In genomic region chr13:91915192-91915581, GRCm38 (mm10) we compare ENCODE assay signal across 11 mouse cellular contexts. TPM values are rescaled to one million over a fixed set of nuclear protein-coding genes. Genes with fewer than 3 reads are reported as not detected.
A peak's percentile ranks its signal among the peaks of the same experiment; 100 is the strongest.
DNase-seq lines count a peak whose midpoint lies in the region; ATAC-seq and TF ChIP-seq lines count a peak whose summit lies in the region.
"Had no signal": no experiment of that assay in that cellular context is flagged by ENCODE, and none has a peak within 500 bp of the region (broad histone marks: within the 10 kb centered on the region; RNA-seq: fewer than 3 reads in every experiment).

No protein-coding gene starts in this region.

- no peak for TF ChIP-seq POLR2A in olfactory bulb, adult 2 months (IDR thresholded peaks at IDR 0.05; ENCODE audit: insufficient read depth, low read depth, low read length)

- H3K27ac ChIP-seq in neural tube, embryonic 12.5 days: no peak overlapping the region
- peak overlapping the region; percentile 12; the same call in 1 of the 2 replicates for H3K27ac ChIP-seq in forebrain, embryonic 13.5 days
- no peak overlapping the region for H3K27ac ChIP-seq in hindbrain, embryonic 14.5 days
- H3K27ac ChIP-seq in olfactory bulb, adult 2 months (ENCODE audit: insufficient read depth, low read depth, low read length): 0 out of 2 replicates have a peak overlapping the region, but pooled peaks have one; percentile 30
- H3K27ac ChIP-seq: embryonic facial prominence, embryonic 15.5 days; heart, embryonic 15.5 days; liver, embryonic 15.5 days had no signal

- no peaks in the 10 kb centered on the region for H3K27me3 ChIP-seq in neural tube, embryonic 12.5 days (replicated peaks)
- no peaks in the 10 kb centered on the region for H3K27me3 ChIP-seq in forebrain, embryonic 13.5 days
- no peaks in the 10 kb centered on the region for H3K27me3 ChIP-seq in hindbrain, embryonic 14.5 days (ENCODE audit: control insufficient read depth, insufficient read depth, low read length)
- H3K27me3 ChIP-seq: embryonic facial prominence, embryonic 15.5 days; heart, embryonic 15.5 days; liver, embryonic 15.5 days had no signal

- no peak for TF ChIP-seq CTCF in olfactory bulb, adult 2 months (IDR thresholded peaks at IDR 0.05; ENCODE audit: insufficient read depth, low read depth, low read length)

- no peaks in the 10 kb centered on the region for H3K36me3 ChIP-seq in neural tube, embryonic 12.5 days
- no peaks in the 10 kb centered on the region for H3K36me3 ChIP-seq in forebrain, embryonic 13.5 days (ENCODE audit: poor library complexity, severe bottlenecking)
- H3K36me3 ChIP-seq in hindbrain, embryonic 14.5 days (replicated peaks; ENCODE audit: control insufficient read depth, insufficient read depth): no peaks in the 10 kb centered on the region
- H3K36me3 ChIP-seq: embryonic facial prominence, embryonic 15.5 days; heart, embryonic 15.5 days; liver, embryonic 15.5 days had no signal

- ATAC-seq in neural tube, embryonic 12.5 days (ENCODE audit: low FRiP score, low read depth): peak; percentile 24; the same call in 1 of the 2 replicates
- no peak for ATAC-seq in forebrain, embryonic 13.5 days
- peak; percentile 18; the same call in 1 of the 2 replicates for ATAC-seq in hindbrain, embryonic 14.5 days (ENCODE audit: low FRiP score)

- intact Hi-C loops in left cerebral cortex, postnatal 25 days (cut with DNase I): no loop called here

- no peaks in the 10 kb centered on the region for H3K9me3 ChIP-seq in neural tube, embryonic 12.5 days
- no peaks in the 10 kb centered on the region for H3K9me3 ChIP-seq in forebrain, embryonic 13.5 days (replicated peaks)
- no peaks in the 10 kb centered on the region for H3K9me3 ChIP-seq in hindbrain, embryonic 14.5 days (ENCODE audit: control insufficient read depth, low read length)
- H3K9me3 ChIP-seq: embryonic facial prominence, embryonic 15.5 days; heart, embryonic 15.5 days; liver, embryonic 15.5 days had no signal

- 19% methylated on average over 4 of the region's 4 CpGs for WGBS in neural tube, embryonic 12.5 days
- WGBS in forebrain, embryonic 13.5 days: 22% methylated on average over 4 of the region's 4 CpGs
- 24% methylated on average over 4 of the region's 4 CpGs for WGBS in hindbrain, embryonic 14.5 days
- 35% methylated on average over 4 of the region's 4 CpGs for WGBS in olfactory bulb, adult 2 months

- H3K9ac ChIP-seq in neural tube, embryonic 12.5 days: no peak overlapping the region
- no peak overlapping the region for H3K9ac ChIP-seq in forebrain, embryonic 13.5 days
- 0 out of 2 replicates have a peak overlapping the region, but pooled peaks have one; percentile 29 for H3K9ac ChIP-seq in hindbrain, embryonic 14.5 days
- H3K9ac ChIP-seq: embryonic facial prominence, embryonic 15.5 days; heart, embryonic 15.5 days; liver, embryonic 15.5 days had no signal

- H3K4me2 ChIP-seq in neural tube, embryonic 12.5 days (replicated peaks): no peak overlapping the region
- H3K4me2 ChIP-seq in forebrain, embryonic 13.5 days: peak overlapping the region; percentile 40
- peak overlapping the region; percentile 21 for H3K4me2 ChIP-seq in hindbrain, embryonic 14.5 days (replicated peaks)
- H3K4me2 ChIP-seq: embryonic facial prominence, embryonic 15.5 days; heart, embryonic 15.5 days; liver, embryonic 15.5 days had no signal

- no peak overlapping the region for H3K4me3 ChIP-seq in neural tube, embryonic 12.5 days
- H3K4me3 ChIP-seq in forebrain, embryonic 13.5 days: no peak overlapping the region
- H3K4me3 ChIP-seq in hindbrain, embryonic 14.5 days (replicated peaks; ENCODE audit: low read length): no peak overlapping the region
- no peak overlapping the region for H3K4me3 ChIP-seq in olfactory bulb, adult 2 months (ENCODE audit: insufficient read depth, low read depth, low read length)
- H3K4me3 ChIP-seq: embryonic facial prominence, embryonic 15.5 days; heart, embryonic 15.5 days; liver, embryonic 15.5 days had no signal

- 0 out of 2 replicates have a peak, but pooled peaks cover 3% of the 10 kb centered on the region for H3K4me1 ChIP-seq in neural tube, embryonic 12.5 days
- H3K4me1 ChIP-seq in forebrain, embryonic 13.5 days: peaks cover 17% of the 10 kb centered on the region
- peaks cover 8% of the 10 kb centered on the region; the same call in 1 of the 2 replicates for H3K4me1 ChIP-seq in hindbrain, embryonic 14.5 days (replicated peaks; ENCODE audit: control insufficient read depth, insufficient read depth, low read length)
- H3K4me1 ChIP-seq in olfactory bulb, adult 2 months (ENCODE audit: control insufficient read depth, insufficient read depth, low read length): peaks cover 20% of the 10 kb centered on the region
- H3K4me1 ChIP-seq: liver, embryonic 15.5 days had no signal

- no peak for DNase-seq in neural tube, embryonic 10.5 days (ENCODE audit: extremely low spot score, low spot score)
- DNase-seq in hindbrain, embryonic 14.5 days (ENCODE audit: low spot score): no peak
- no peak for DNase-seq in urinary bladder, postnatal 36 days (ENCODE audit: low spot score in 2 of 2)
- DNase-seq in left cerebral cortex, postnatal 25 days (ENCODE audit: low spot score in 2 of 2): no peak
- DNase-seq: kidney, adult 18-20 months had no signal

RNA-seq across cellular contexts. Expression of gene Ckmt2, which starts 38.5 kb away (rescaled TPM):
- polyA plus RNA-seq in neural tube, embryonic 12.5 days (2016; fragmentation: Nextera tagmentation; extraction: Ambion mirVana): not detected in 2 replicates
- polyA plus RNA-seq in forebrain, embryonic 13.5 days (2015; fragmentation: Nextera tagmentation; extraction: Ambion mirVana): not detected in 2 replicates
- 0.17 TPM in 1 of 2 replicates, not detected in the other for polyA plus RNA-seq in hindbrain, embryonic 14.5 days (2014; fragmentation: Nextera tagmentation; extraction: Ambion mirVana)
- polyA plus RNA-seq in olfactory bulb, adult 2 months (2012; ENCODE audit: insufficient read depth, insufficient read length, low replicate concordance, missing spikeins): not detected in 2 replicates
- not detected for total RNA-seq in left cerebral cortex, postnatal 25 days (2021)

Comparison
In these comparisons a context has a peak if more than half of its experiments do, and no peak if none do; other contexts are left out.
1. H3K27ac ChIP-seq: peak in forebrain, embryonic 13.5 days (single experiment) and olfactory bulb, adult 2 months (single experiment); none in neural tube, embryonic 12.5 days (single experiment) and hindbrain, embryonic 14.5 days (single experiment).